Mouse (Mus musculus) limb, embryonic 13.5 days (tissue): ENCODE results near the gene Bcat2. TPM values are rescaled to one million over a fixed set of nuclear protein-coding genes. Genes with fewer than 3 reads are reported as not detected.
A peak's percentile ranks its signal among the peaks of the same experiment; 100 is the strongest.

ENCODE experiments used
- ATAC-seq: fragments of 200-750 bp; cut with Nextera tagmentation; 2 replicates; pipeline ENCODE4 v1.8.0; 2017; ENCODE audit warnings: low read depth, moderate number of reproducible peaks, moderate TSS enrichment; ENCODE audit not compliant: low FRiP score
- H3K27ac ChIP-seq: fragments of 300-500 bp; sonication (generic); 2 replicates; pipeline ENCODE4 v1.5.1; 2015; ENCODE audit warnings: inconsistent platforms, mild to moderate bottlenecking, moderate library complexity
- H3K27me3 ChIP-seq: fragments of 300-500 bp; sonication (generic); 2 replicates; pipeline ENCODE4 v1.6.1; 2015; ENCODE audit warnings: mild to moderate bottlenecking, inconsistent platforms
- H3K36me3 ChIP-seq: fragments of 300-500 bp; sonication (generic); 2 replicates; pipeline ENCODE4 v1.6.1; 2015; ENCODE audit warnings: inconsistent platforms, mild to moderate bottlenecking, moderate library complexity
- H3K4me1 ChIP-seq: fragments of 300-500 bp; sonication (generic); 2 replicates; pipeline ENCODE4 v1.6.1; 2015; ENCODE audit warnings: inconsistent platforms
- H3K4me2 ChIP-seq: fragments of 300-500 bp; sonication (generic); replicated peaks from 2 replicates; pipeline ENCODE4 v1.6.1; 2015; ENCODE audit warnings: inconsistent platforms, mild to moderate bottlenecking, moderate library complexity
- H3K4me3 ChIP-seq: fragments of 300-500 bp; sonication (generic); 2 replicates; pipeline ENCODE4 v1.5.1; 2015; ENCODE audit warnings: moderate library complexity, mild to moderate bottlenecking, inconsistent platforms
- H3K9ac ChIP-seq: fragments of 300-500 bp; sonication (generic); 2 replicates; pipeline ENCODE4 v1.6.1; 2015; ENCODE audit warnings: mild to moderate bottlenecking, inconsistent platforms
- H3K9me3 ChIP-seq: fragments of 300-500 bp; sonication (generic); 2 replicates; pipeline ENCODE4 v1.6.1; 2016; ENCODE audit warnings: inconsistent platforms
- WGBS: fragments of 180-500 bp; shearing (Covaris S2); methylation state at CpG from one replicate; pipeline ENCODE4 v1.1.7; 2015; 5-methylcytosine and 5-hydroxymethylcytosine counted together
- polyA plus RNA-seq: library from polyadenylated mRNA; unstranded; fragments of >200 nt; fragmentation: Nextera tagmentation; extraction: Ambion mirVana; gene quantifications from 2 replicates; pipeline ENCODE4 v1.2.1, GENCODE M21; 2015

Gene Bcat2
- polyA plus RNA-seq, 1 experiment from 2014 or later = 59.5 TPM

GRCm38 (mm10) chr7:45635711-45636688 lies 66.0 kb downstream of the Bcat2 start:
- Histone ChIP-seq H3K4me1 (peaks cover 22% of the 10 kb centered on the region), H3K4me2 (no peak overlapping the region), H3K36me3 (peaks cover 17% of the 10 kb centered on the region), H3K9me3 (0 out of 2 replicates have a peak, but pooled peaks cover 12% of the 10 kb centered on the region), H3K27me3 (peaks cover 15% of the 10 kb centered on the region), H3K9ac (no peak overlapping the region), H3K27ac (0 out of 2 replicates have a peak overlapping the region, but pooled peaks have one; percentile 28), H3K4me3 (no peak overlapping the region)
- ATAC-seq = no peak
- 76% methylated on average over 15 of the region's 15 CpGs for WGBS

DNA sequence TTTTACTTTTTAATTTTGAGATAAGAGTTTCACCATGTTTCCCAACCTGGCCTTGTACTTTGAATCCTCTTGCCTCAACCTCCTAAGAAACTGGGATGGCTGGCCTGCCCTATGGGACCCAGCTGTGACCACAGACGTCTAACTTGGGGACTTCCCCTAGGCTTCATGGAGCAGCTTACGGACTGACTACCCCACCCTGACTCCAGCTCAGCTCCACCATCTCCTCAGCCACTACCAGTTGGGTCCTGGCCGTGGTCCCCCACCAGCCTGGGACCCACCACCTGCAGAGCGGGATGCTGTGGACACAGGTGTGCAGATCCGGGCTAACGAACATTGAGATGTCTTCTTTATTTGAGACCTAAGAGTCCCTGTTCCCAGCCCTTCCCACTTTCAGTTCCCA lies 67.8 kb downstream of the Bcat2 start:
- Histone ChIP-seq H3K4me1 (peaks cover 32% of the 10 kb centered on the region), H3K4me2 (peak overlapping the region; percentile 62; the same call in 1 of the 2 replicates), H3K27ac (no peak overlapping the region), H3K4me3 (no peak overlapping the region), H3K27me3 (peaks cover 7% of the 10 kb centered on the region), H3K36me3 (peaks cover 17% of the 10 kb centered on the region), H3K9me3 (0 out of 2 replicates have a peak, but pooled peaks cover 12% of the 10 kb centered on the region), H3K9ac (no peak overlapping the region)
- whole genome bisulfite sequencing = 93% methylated on average over 6 of the region's 6 CpGs
- ATAC-seq = no peak

DNA sequence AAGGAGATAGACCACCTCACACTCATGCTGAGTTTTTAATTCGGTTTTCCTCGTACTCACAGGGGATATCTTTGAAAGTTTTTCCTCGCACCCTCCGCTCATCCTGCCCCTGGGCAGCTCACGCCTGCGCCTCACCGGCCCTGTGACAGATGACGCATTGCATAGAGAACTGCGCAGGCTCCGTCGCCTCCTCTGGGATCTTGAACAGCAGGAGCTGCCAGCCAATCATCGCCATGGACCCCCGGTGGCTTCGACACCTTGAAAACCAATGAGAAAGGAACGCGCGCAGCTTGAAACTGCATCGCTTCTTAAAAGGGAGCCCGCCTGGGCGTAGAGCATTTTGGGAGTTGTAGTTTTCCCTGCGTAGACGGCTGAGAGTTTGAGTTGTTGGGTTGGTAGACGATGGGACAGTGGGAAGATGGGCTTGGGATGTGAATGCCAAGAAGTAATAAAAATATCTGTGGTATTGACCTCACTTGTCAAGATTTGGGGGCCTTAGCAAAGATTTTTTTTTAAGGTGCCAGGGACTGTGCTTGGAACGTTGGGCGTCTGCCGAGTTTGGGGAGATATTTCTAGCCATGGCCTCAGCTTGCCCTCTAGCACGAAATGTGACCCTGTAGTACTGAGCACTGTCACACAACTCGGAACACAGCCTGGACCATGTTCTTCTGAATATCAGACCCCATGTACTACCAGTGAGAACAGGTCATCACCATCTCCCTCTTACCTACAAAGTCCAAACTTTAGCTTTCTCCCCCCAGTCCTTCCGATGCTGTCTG lies 68.9 kb downstream of the Bcat2 start:
- Histone ChIP-seq H3K36me3 (peaks cover 17% of the 10 kb centered on the region), H3K27ac (no peak overlapping the region), H3K27me3 (no peaks in the 10 kb centered on the region), H3K9me3 (0 out of 2 replicates have a peak, but pooled peaks cover 12% of the 10 kb centered on the region), H3K9ac (peak overlapping the region; percentile 52), H3K4me2 (peak overlapping the region; percentile 62), H3K4me3 (peak overlapping the region; percentile 35), H3K4me1 (peaks cover 34% of the 10 kb centered on the region)
- ATAC-seq = peak; percentile 81
- WGBS = 17% methylated on average over 29 of the region's 29 CpGs

Other genes starting within 250 kb of the Bcat2 start
- 15.8 and 19.6 TPM in 2 replicates for gene Trpm4, start 236.4 kb upstream of the Bcat2 start, polyA plus RNA-seq
- gene Hrc, start 234.9 kb upstream of the Bcat2 start, polyA plus RNA-seq = 3.9 and 4.3 TPM in 2 replicates
- gene Ppfia3, start 203.1 kb upstream of the Bcat2 start, polyA plus RNA-seq = 5.2 and 6.9 TPM in 2 replicates
- gene Lin7b, start 199.6 kb upstream of the Bcat2 start, polyA plus RNA-seq = 1.4 and 2.5 TPM in 2 replicates
- gene Snrnp70, start 174.4 kb upstream of the Bcat2 start, polyA plus RNA-seq = 262 and 283 TPM in 2 replicates
- 0.09 TPM in 1 of 2 replicates, not detected in the other for gene Kcna7, start 164.5 kb upstream of the Bcat2 start, polyA plus RNA-seq
- gene Ntf5, start 156.5 kb upstream of the Bcat2 start, polyA plus RNA-seq = 3.0 and 3.2 TPM in 2 replicates
- gene Lhb, start 149.3 kb upstream of the Bcat2 start, polyA plus RNA-seq = 0.40 TPM in 1 of 2 replicates, not detected in the other
- gene Gys1, start 135.3 kb upstream of the Bcat2 start, polyA plus RNA-seq = 41.7 and 45.9 TPM in 2 replicates
- 142 and 144 TPM in 2 replicates for gene Ruvbl2, start 132.1 kb upstream of the Bcat2 start, polyA plus RNA-seq
- gene Ftl1, start 110.3 kb upstream of the Bcat2 start, polyA plus RNA-seq = 5,430 and 5,479 TPM in 2 replicates
- 167 and 170 TPM in 2 replicates for gene Bax, start 103.3 kb upstream of the Bcat2 start, polyA plus RNA-seq
- gene Tulp2, start 88.3 kb upstream of the Bcat2 start, polyA plus RNA-seq = 1.0 and 1.2 TPM in 2 replicates
- not detected in 2 replicates for gene Gm45808, start 83.3 kb upstream of the Bcat2 start, polyA plus RNA-seq
- gene Dhdh, start 81.3 kb upstream of the Bcat2 start, polyA plus RNA-seq = 2.9 and 4.0 TPM in 2 replicates
- gene Nucb1, start 59.7 kb upstream of the Bcat2 start, polyA plus RNA-seq = 215 TPM in 2 replicates
- 27.5 and 28.8 TPM in 2 replicates for gene Ppp1r15a, start 43.9 kb upstream of the Bcat2 start, polyA plus RNA-seq
- 3.3 and 4.9 TPM in 2 replicates for gene Plekha4, start 43.8 kb upstream of the Bcat2 start, polyA plus RNA-seq
- 0.43 and 0.98 TPM in 2 replicates for gene Hsd17b14, start 15.3 kb upstream of the Bcat2 start, polyA plus RNA-seq
- 0.41 and 0.56 TPM in 2 replicates for gene Fgf21, start 45.3 kb downstream of the Bcat2 start, polyA plus RNA-seq
- 0.29 and 0.47 TPM in 2 replicates for gene Fut1, start 47.1 kb downstream of the Bcat2 start, polyA plus RNA-seq
- gene Izumo1, start 51.7 kb downstream of the Bcat2 start, polyA plus RNA-seq = 0.11 TPM in 1 of 2 replicates, not detected in the other
- 7.7 and 9.5 TPM in 2 replicates for gene Rasip1, start 57.3 kb downstream of the Bcat2 start, polyA plus RNA-seq
- 11.4 TPM in 2 replicates for gene Mamstr, start 69.8 kb downstream of the Bcat2 start, polyA plus RNA-seq
- 0.47 and 0.74 TPM in 2 replicates for gene Fut2, start 96.2 kb downstream of the Bcat2 start, polyA plus RNA-seq
- 0.23 and 0.24 TPM in 2 replicates for gene Ntn5, start 113.9 kb downstream of the Bcat2 start, polyA plus RNA-seq
- 0.45 and 0.55 TPM in 2 replicates for gene Sec1, start 124.2 kb downstream of the Bcat2 start, polyA plus RNA-seq
- 12.2 and 12.5 TPM in 2 replicates for gene Car11, start 129.7 kb downstream of the Bcat2 start, polyA plus RNA-seq
- gene Dbp, start 134.9 kb downstream of the Bcat2 start, polyA plus RNA-seq = 4.5 and 6.2 TPM in 2 replicates
- 1,016 and 1,039 TPM in 2 replicates for gene Rpl18, start 145.3 kb downstream of the Bcat2 start, polyA plus RNA-seq
- 33.4 and 36.0 TPM in 2 replicates for gene Sphk2, start 147.8 kb downstream of the Bcat2 start, polyA plus RNA-seq
- 0.61 and 1.0 TPM in 2 replicates for gene Fam83e, start 151.1 kb downstream of the Bcat2 start, polyA plus RNA-seq
- not detected in 2 replicates for gene Spaca4, start 155.7 kb downstream of the Bcat2 start, polyA plus RNA-seq
- gene Lmtk3, start 213.6 kb downstream of the Bcat2 start, polyA plus RNA-seq = 4.3 and 4.9 TPM in 2 replicates
- 3.1 and 3.7 TPM in 2 replicates for gene Sult2b1, start 214.5 kb downstream of the Bcat2 start, polyA plus RNA-seq
- 135 and 137 TPM in 2 replicates for gene Cyth2, start 244.4 kb downstream of the Bcat2 start, polyA plus RNA-seq